Mouse (Mus musculus): ENCODE measurements at regions not wholly inside any gene's neighbourhood (a gene's known extent, or its start where the extent isn't known, plus 50 kb on each side); places are given as distances from the start of the nearest gene placed in this dataset.

- TF ChIP-seq EP300 (optimal IDR thresholded peaks at IDR 0.05): no peak
- no peak for TF ChIP-seq CTCF (IDR thresholded peaks at IDR 0.05; ENCODE audit: low read depth)
Measured at GRCm38 (mm10) chr16:12903161-12903560, 206.3 kb upstream of the Ercc4 start.
